Mouse (Mus musculus) kidney, adult 10 weeks (tissue): ENCODE data around the gene Doc2b. TPM values are rescaled to one million over a fixed set of nuclear protein-coding genes. Genes with fewer than 3 reads are reported as not detected.

ENCODE experiments used
- polyA plus RNA-seq: library from polyadenylated mRNA; stranded (reverse); fragments of 350-450 nt; fragmentation: Illumina TruSeq; extraction: RNeasy Lipid Tissue Mini Kit (QIAGEN cat#74804); gene quantifications from one replicate; pipeline ENCODE4 v1.2.3, GENCODE M21; 2014; ENCODE audit warnings: low read depth, low replicate concordance

Doc2b gene
- polyA plus RNA-seq = 0.12 TPM

DNA sequence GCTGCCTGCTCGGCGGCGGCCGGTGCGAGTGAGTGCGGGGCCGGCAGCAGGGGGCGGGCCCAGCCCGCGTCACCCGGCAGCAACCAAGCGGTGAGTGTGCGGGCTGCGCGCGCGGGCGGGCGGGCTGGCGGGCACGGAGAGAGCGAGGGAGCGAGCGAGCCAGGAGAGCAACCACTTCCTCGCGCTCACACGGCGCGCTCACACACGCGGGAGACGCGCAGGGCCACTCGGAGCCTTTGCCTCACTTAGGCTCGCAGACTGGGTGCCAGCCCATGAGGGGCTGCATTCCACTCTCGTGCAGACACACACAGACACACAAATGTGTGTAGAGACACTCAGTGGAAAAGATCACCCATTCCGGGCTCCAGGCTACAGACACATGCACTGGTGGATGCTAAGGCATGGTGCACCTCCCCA, at the start of gene Doc2b:
Doc2b (minus strand) TSS at position 21 of the 417 bp plus-strand sequence.

DNA sequence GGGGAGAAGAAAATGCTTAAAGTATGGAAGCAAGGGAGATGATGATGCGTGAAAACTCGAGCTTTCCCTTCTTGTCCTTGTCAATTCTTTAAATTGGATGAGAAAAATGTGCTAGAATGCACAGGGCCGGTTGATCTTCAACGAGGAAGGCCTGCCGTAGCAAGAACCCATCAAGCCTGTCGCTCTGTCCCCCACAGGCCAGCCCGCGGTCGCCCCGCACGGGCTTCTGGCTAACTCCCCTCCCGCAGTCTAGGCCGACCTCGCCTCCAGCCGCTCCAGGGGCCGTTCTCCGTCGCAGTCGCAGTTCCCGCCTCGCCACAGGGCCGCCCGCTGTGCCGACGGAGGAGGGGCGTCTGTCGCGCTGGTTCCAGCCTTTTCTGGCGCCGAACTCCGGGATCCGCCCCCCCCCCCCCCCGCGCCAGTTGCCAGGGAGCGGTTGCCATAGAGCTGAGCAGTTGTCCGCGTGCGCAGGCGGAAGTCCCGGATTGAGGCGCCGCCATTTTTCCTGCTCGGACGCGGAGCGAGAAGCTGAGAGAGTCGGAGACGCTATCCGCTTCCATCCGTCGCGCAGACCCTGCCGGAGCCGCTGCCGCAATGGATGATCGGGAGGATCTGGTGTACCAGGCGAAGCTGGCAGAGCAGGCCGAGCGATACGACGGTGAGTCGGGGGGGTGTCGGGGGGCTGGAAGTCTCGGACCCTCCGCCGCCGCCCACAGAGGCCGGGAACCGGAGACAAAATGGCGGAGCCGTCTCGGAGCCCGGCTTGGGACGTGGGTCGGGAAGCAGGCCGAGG, 63.2 kb downstream of the Doc2b start, which contains the start of gene Ywhae:
Ywhae (plus strand) TSS at position 436 of the 793 bp plus-strand sequence.

Other genes with a start within 250 kb of the Doc2b start
- gene Pitpna, start 208.0 kb downstream of the Doc2b start, polyA plus RNA-seq = 140 TPM
- gene Inpp5k, start 165.1 kb downstream of the Doc2b start, polyA plus RNA-seq = 43.3 TPM
- 8.9 TPM for gene Myo1c, start 145.5 kb downstream of the Doc2b start, polyA plus RNA-seq
- 239 TPM for gene Crk, start 116.8 kb downstream of the Doc2b start, polyA plus RNA-seq
- 1,397 TPM for gene Ywhae, start 63.2 kb downstream of the Doc2b start, polyA plus RNA-seq
- gene Rph3al, start 142.4 kb upstream of the Doc2b start, polyA plus RNA-seq = 2.3 TPM
- not detected for gene 1700016K19Rik, start 203.9 kb upstream of the Doc2b start, polyA plus RNA-seq
- 21.2 TPM for gene Rflnb, start 231.7 kb upstream of the Doc2b start, polyA plus RNA-seq